Mouse (Mus musculus) ovary, adult 10 weeks (tissue): ENCODE data around the gene Ap2a1. TPM values are rescaled to one million over a fixed set of nuclear protein-coding genes. Genes with fewer than 3 reads are reported as not detected.

Experiments
- polyA plus RNA-seq: library from polyadenylated mRNA; stranded (reverse); fragments of 350-450 nt; fragmentation: Illumina TruSeq; extraction: RNeasy Lipid Tissue Mini Kit (QIAGEN cat#74804); gene quantifications from one replicate; pipeline ENCODE4 v1.2.3, GENCODE M21; 2014

Ap2a1 gene
- polyA plus RNA-seq, result 20.6 TPM

GRCm38 (mm10) chr7:44929204-44930151 is at the start of gene Ap2a1:
Ap2a1 (minus strand) TSS chr7:44929496.

GRCm38 (mm10) chr7:44974383-44975116 is 45.3 kb upstream of the Ap2a1 start, which contains the start of gene Cpt1c:
Cpt1c (minus strand) TSS chr7:44974851.

GRCm38 (mm10) chr7:44942904-44943303 is 13.6 kb upstream of the Ap2a1 start, which contains the start of gene Tsks:
Tsks (plus strand) TSS chr7:44943204.

GRCm38 (mm10) chr7:44895593-44896434 is 33.5 kb downstream of the Ap2a1 start, which contains the start of gene Fuz:
Fuz (plus strand) TSS chr7:44896079.

GRCm38 (mm10) chr7:44892276-44892921 is 36.9 kb downstream of the Ap2a1 start, which contains the start of gene Med25:
Med25 (minus strand) TSS chr7:44892712.

GRCm38 (mm10) chr7:44869697-44870528 is 59.4 kb downstream of the Ap2a1 start, which contains the start of gene Ptov1:
Ptov1 (minus strand) TSS chr7:44869788.

GRCm38 (mm10) chr7:44857042-44857552 is 72.2 kb downstream of the Ap2a1 start, which contains the start of gene Pnkp:
Pnkp (plus strand) TSS chr7:44857139.

Other genes with a start within 250 kb of the Ap2a1 start
- gene Izumo2, start 220.8 kb downstream of the Ap2a1 start, polyA plus RNA-seq, result not detected
- gene Vrk3, start 181.1 kb downstream of the Ap2a1 start, polyA plus RNA-seq, result 3.8 TPM
- gene Zfp473, start 178.4 kb downstream of the Ap2a1 start, polyA plus RNA-seq, result 2.2 TPM
- gene Nup62, start 113.4 kb downstream of the Ap2a1 start, polyA plus RNA-seq, result 5.9 TPM
- gene Il4i1, start 113.1 kb downstream of the Ap2a1 start, polyA plus RNA-seq, result not detected
- 5.8 TPM for gene Atf5, start 112.8 kb downstream of the Ap2a1 start, polyA plus RNA-seq
- 1.7 TPM for gene Akt1s1, start 80.5 kb downstream of the Ap2a1 start, polyA plus RNA-seq
- 0.71 TPM for gene Tbc1d17, start 80.4 kb downstream of the Ap2a1 start, polyA plus RNA-seq
- not detected for gene Pnkp, start 72.4 kb downstream of the Ap2a1 start, polyA plus RNA-seq
- not detected for gene Ptov1, start 59.7 kb downstream of the Ap2a1 start, polyA plus RNA-seq
- gene Med25, start 36.8 kb downstream of the Ap2a1 start, polyA plus RNA-seq, result 2.5 TPM
- gene Fuz, start 33.4 kb downstream of the Ap2a1 start, polyA plus RNA-seq, result 3.2 TPM
- gene Tsks, start 13.7 kb upstream of the Ap2a1 start, polyA plus RNA-seq, result not detected
- gene Cpt1c, start 45.4 kb upstream of the Ap2a1 start, polyA plus RNA-seq, result 0.88 TPM
- 8.2 TPM for gene Prmt1, start 57.1 kb upstream of the Ap2a1 start, polyA plus RNA-seq
- gene Irf3, start 68.2 kb upstream of the Ap2a1 start, polyA plus RNA-seq, result 8.4 TPM
- 2.0 TPM for gene Bcl2l12, start 69.2 kb upstream of the Ap2a1 start, polyA plus RNA-seq
- gene Scaf1, start 86.9 kb upstream of the Ap2a1 start, polyA plus RNA-seq, result 2.2 TPM
- 4.0 TPM for gene Rras, start 88.5 kb upstream of the Ap2a1 start, polyA plus RNA-seq
- gene Prr12, start 123.4 kb upstream of the Ap2a1 start, polyA plus RNA-seq, result 0.40 TPM
- 9.1 TPM for gene Nosip, start 132.9 kb upstream of the Ap2a1 start, polyA plus RNA-seq
- 4.7 TPM for gene Prrg2, start 133.2 kb upstream of the Ap2a1 start, polyA plus RNA-seq
- gene Rcn3, start 162.7 kb upstream of the Ap2a1 start, polyA plus RNA-seq, result 0.31 TPM
- 14.4 TPM for gene Fcgrt, start 174.4 kb upstream of the Ap2a1 start, polyA plus RNA-seq
- 474 TPM for gene Rps11, start 194.9 kb upstream of the Ap2a1 start, polyA plus RNA-seq
- gene Rpl13a, start 199.3 kb upstream of the Ap2a1 start, polyA plus RNA-seq, result 557 TPM
- not detected for gene Gm45713, start 206.7 kb upstream of the Ap2a1 start, polyA plus RNA-seq
- 3.9 TPM for gene Flt3l, start 206.9 kb upstream of the Ap2a1 start, polyA plus RNA-seq
- gene Pih1d1, start 224.8 kb upstream of the Ap2a1 start, polyA plus RNA-seq, result 2.1 TPM
- 0.88 TPM for gene Aldh16a1, start 225.1 kb upstream of the Ap2a1 start, polyA plus RNA-seq
- not detected for gene Slc17a7, start 234.5 kb upstream of the Ap2a1 start, polyA plus RNA-seq